Mouse (Mus musculus): ENCODE data around the gene Olfr827. TPM values are rescaled to one million over a fixed set of nuclear protein-coding genes. Genes with fewer than 3 reads are reported as not detected.

Gene Olfr827
- polyA plus RNA-seq, 1 experiment from 2014 or later = not detected

DNA sequence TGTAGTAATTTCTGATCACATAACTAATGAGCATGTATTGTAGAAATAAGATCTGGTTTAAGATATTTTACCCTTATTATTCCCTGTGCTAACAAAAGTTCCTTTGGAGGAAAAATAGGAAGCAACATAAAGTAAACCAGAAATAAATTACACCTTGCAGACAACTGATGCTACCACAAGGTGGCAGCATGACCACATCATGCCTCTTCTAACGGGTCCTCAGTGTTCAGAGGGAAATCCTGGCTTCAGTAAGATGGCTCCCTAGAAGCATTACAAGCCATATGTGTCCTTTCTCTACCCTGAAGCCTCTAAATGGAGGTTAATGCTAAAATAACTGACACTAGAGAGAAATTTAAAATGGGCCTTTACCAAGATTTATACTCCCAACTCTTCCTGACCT is 14.0 kb upstream of the Olfr827 start:
- no peaks in the 10 kb centered on the region for H3K4me1 ChIP-seq (ENCODE audit: control insufficient read depth, insufficient read depth, low read length)
- DNase-seq (ENCODE audit: low spot score) (peak; percentile 68), ATAC-seq (ENCODE audit: insufficient number of reproducible peaks, low FRiP score, low TSS enrichment, low read depth) (peak; percentile 84; the same call in 1 of the 2 replicates)
- no peak overlapping the region for H3K9ac ChIP-seq (ENCODE audit: low read length)
- no peak overlapping the region for H3K4me2 ChIP-seq (ENCODE audit: low read depth, severe bottlenecking)
- H3K27me3 ChIP-seq (ENCODE audit: control insufficient read depth, insufficient read depth, low read length) = no peaks in the 10 kb centered on the region
- H3K4me3 ChIP-seq (ENCODE audit: low read depth, low read length) = no peak overlapping the region
- no peak overlapping the region for H3K27ac ChIP-seq (replicated peaks; ENCODE audit: low read depth, low read length)
- 0% methylated on average over 1 of the region's 1 CpGs for WGBS
- H3K9me3 ChIP-seq (ENCODE audit: control insufficient read depth, low read length) = no peaks in the 10 kb centered on the region
- H3K36me3 ChIP-seq (ENCODE audit: control insufficient read depth, insufficient read depth, low read length) = no peaks in the 10 kb centered on the region

DNA sequence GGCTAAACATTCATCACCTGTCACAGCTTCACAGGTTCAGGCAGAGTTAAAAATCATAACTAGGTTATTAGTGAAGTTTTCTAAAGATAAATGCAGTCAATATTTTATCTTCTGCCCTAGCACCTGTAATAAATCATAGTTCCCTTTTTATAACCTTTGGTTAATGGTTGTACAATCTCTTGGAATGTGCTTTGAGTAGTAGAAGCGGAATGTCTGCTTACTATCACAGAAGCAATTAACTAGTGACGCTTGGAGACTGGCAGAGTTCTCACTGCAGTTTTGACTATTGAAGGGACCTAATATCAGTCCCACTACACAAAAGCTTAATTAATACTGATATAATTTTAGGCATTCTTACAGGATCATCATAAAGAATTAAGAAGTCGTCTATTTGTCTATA is 10.8 kb upstream of the Olfr827 start:
- no peak overlapping the region for H3K4me3 ChIP-seq (ENCODE audit: low read depth, low read length)
- WGBS = 68% methylated on average over 3 of the region's 3 CpGs
- H3K36me3 ChIP-seq (ENCODE audit: control insufficient read depth, insufficient read depth, low read length) = no peaks in the 10 kb centered on the region
- H3K9me3 ChIP-seq (ENCODE audit: control insufficient read depth, low read length) = no peaks in the 10 kb centered on the region
- no peak overlapping the region for H3K4me2 ChIP-seq (ENCODE audit: low read depth, severe bottlenecking)
- H3K27me3 ChIP-seq (ENCODE audit: control insufficient read depth, insufficient read depth, low read length) = no peaks in the 10 kb centered on the region
- H3K27ac ChIP-seq (replicated peaks; ENCODE audit: low read depth, low read length) = no peak overlapping the region
- DNase-seq (ENCODE audit: low spot score) (no peak), ATAC-seq (ENCODE audit: insufficient number of reproducible peaks, low FRiP score, low TSS enrichment, low read depth) (no peak)
- H3K9ac ChIP-seq (ENCODE audit: low read length) = no peak overlapping the region
- no peaks in the 10 kb centered on the region for H3K4me1 ChIP-seq (ENCODE audit: control insufficient read depth, insufficient read depth, low read length)

DNA sequence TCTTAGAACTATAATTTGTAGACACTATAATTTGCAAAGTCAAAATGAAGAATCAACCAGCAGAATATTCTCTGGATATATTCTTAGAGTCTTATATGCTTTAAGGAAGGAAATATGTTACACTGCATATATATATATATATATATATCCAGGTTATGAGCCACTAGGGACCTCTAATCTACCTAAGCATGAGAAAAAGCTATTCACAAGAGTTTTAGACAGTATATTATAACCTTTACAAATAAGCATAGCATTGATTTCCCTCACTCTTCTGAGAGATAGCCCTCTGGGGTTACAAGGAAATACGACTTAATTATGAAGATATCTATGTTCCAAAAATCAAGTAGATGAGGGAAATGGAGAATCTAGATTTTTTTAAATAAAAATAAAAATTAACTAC is 30.1 kb downstream of the Olfr827 start, which contains the start of gene Olfr826:
Gene Olfr826, minus strand, starts transcription at position 101 of the 400 bp plus-strand sequence.
- no peak within 1 kb of the TSS for H3K4me2 ChIP-seq (ENCODE audit: low read depth, severe bottlenecking)
- WGBS = 73% methylated on average over 1 of the region's 1 CpGs

DNA sequence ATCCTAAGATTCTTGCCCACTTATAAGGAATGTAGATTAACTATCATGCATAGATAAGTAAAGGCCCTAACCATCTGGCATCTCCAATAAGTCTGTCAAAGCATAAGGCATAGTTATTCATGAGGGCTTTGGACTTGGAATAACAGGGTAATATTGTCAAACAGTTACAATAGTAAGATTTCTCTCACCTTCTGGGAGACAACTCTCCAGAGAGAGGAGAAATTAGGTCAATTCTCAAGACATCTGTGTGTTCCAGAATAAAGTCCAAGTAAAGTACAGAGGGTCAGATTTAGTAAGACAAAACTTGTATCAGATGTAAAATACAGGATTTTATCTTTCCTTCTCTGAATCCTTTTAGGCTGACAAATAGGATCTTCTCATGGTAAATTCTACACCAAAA is 47.5 kb downstream of the Olfr827 start, which contains the start of gene Olfr825:
Gene Olfr825, minus strand, starts transcription at position 101 of the 400 bp plus-strand sequence.
- H3K27ac ChIP-seq (replicated peaks; ENCODE audit: low read depth, low read length) = no peak within 1 kb of the TSS
- ATAC-seq (ENCODE audit: insufficient number of reproducible peaks, low FRiP score, low TSS enrichment, low read depth) = no peak
- no peaks in the 10 kb centered on the region for H3K36me3 ChIP-seq (ENCODE audit: control insufficient read depth, insufficient read depth, low read length)
- no peaks in the 10 kb centered on the region for H3K27me3 ChIP-seq (ENCODE audit: control insufficient read depth, insufficient read depth, low read length)
- no peak within 1 kb of the TSS for H3K9ac ChIP-seq (ENCODE audit: low read length)
- no peak within 1 kb of the TSS for H3K4me3 ChIP-seq (ENCODE audit: low read depth, low read length)
- H3K9me3 ChIP-seq (ENCODE audit: control insufficient read depth, low read length) = no peaks in the 10 kb centered on the region
- DNase-seq (ENCODE audit: low spot score) = no peak
- no peak within 1 kb of the TSS for H3K4me2 ChIP-seq (ENCODE audit: low read depth, severe bottlenecking)
- no peaks in the 10 kb centered on the region for H3K4me1 ChIP-seq (ENCODE audit: control insufficient read depth, insufficient read depth, low read length)

More for the DNA sequence above, 30.1 kb downstream of the Olfr827 start, which contains the start of gene Olfr826:
- DNase-seq (ENCODE audit: low spot score) (no peak), ATAC-seq (ENCODE audit: insufficient number of reproducible peaks, low FRiP score, low TSS enrichment, low read depth) (no peak)
- no peak within 1 kb of the TSS for H3K9ac ChIP-seq (ENCODE audit: low read length)
- no peak within 1 kb of the TSS for H3K27ac ChIP-seq (replicated peaks; ENCODE audit: low read depth, low read length)
- no peaks in the 10 kb centered on the region for H3K9me3 ChIP-seq (ENCODE audit: control insufficient read depth, low read length)
- no peaks in the 10 kb centered on the region for H3K36me3 ChIP-seq (ENCODE audit: control insufficient read depth, insufficient read depth, low read length)
- H3K27me3 ChIP-seq (ENCODE audit: control insufficient read depth, insufficient read depth, low read length) = no peaks in the 10 kb centered on the region
- H3K4me3 ChIP-seq (ENCODE audit: low read depth, low read length) = no peak within 1 kb of the TSS
- H3K4me1 ChIP-seq (ENCODE audit: control insufficient read depth, insufficient read depth, low read length) = no peaks in the 10 kb centered on the region

DNA sequence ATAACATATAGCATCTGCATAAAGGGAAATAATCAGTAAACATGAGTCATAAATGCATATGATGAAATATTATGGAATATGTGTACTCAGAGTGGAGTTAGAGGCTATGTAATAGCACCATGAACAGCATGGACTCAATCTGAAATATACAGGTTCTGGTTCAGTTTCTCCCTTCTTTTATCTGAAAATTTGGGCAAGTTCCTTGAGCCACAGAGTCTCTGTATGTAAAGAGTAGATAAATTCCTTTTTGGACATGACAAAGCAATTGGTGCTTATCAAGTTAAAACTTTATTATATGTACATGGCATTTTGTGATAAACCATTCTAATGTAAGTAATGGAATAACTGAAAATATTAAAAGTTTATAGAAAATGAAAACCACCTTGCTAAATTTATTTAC is 49.0 kb downstream of the Olfr827 start:
- no peaks in the 10 kb centered on the region for H3K36me3 ChIP-seq (ENCODE audit: control insufficient read depth, insufficient read depth, low read length)
- no peaks in the 10 kb centered on the region for H3K27me3 ChIP-seq (ENCODE audit: control insufficient read depth, insufficient read depth, low read length)
- H3K27ac ChIP-seq (replicated peaks; ENCODE audit: low read depth, low read length) = no peak overlapping the region
- ATAC-seq (ENCODE audit: insufficient number of reproducible peaks, low FRiP score, low TSS enrichment, low read depth) = no peak
- no peaks in the 10 kb centered on the region for H3K9me3 ChIP-seq (ENCODE audit: control insufficient read depth, low read length)
- no peak for DNase-seq (ENCODE audit: low spot score)
- H3K9ac ChIP-seq (ENCODE audit: low read length) = no peak overlapping the region
- no peak overlapping the region for H3K4me2 ChIP-seq (ENCODE audit: low read depth, severe bottlenecking)
- H3K4me3 ChIP-seq (ENCODE audit: low read depth, low read length) = no peak overlapping the region
- H3K4me1 ChIP-seq (ENCODE audit: control insufficient read depth, insufficient read depth, low read length) = no peaks in the 10 kb centered on the region

Other genes starting within 250 kb of the Olfr827 start
- not detected in 2 replicates for gene Olfr819, start 247.1 kb downstream of the Olfr827 start, polyA plus RNA-seq (2014; fragmentation: Nextera tagmentation; extraction: Ambion mirVana)
- gene Olfr247, start 238.3 kb downstream of the Olfr827 start, polyA plus RNA-seq (2014; fragmentation: Nextera tagmentation; extraction: Ambion mirVana) = not detected in 2 replicates
- gene Gm10310, start 229.3 kb downstream of the Olfr827 start, polyA plus RNA-seq (2014; fragmentation: Nextera tagmentation; extraction: Ambion mirVana) = not detected in 2 replicates
- not detected in 2 replicates for gene Olfr820, start 201.8 kb downstream of the Olfr827 start, polyA plus RNA-seq (2014; fragmentation: Nextera tagmentation; extraction: Ambion mirVana)
- not detected in 2 replicates for gene Olfr821, start 184.1 kb downstream of the Olfr827 start, polyA plus RNA-seq (2014; fragmentation: Nextera tagmentation; extraction: Ambion mirVana)
- not detected in 2 replicates for gene Olfr822, start 143.2 kb downstream of the Olfr827 start, polyA plus RNA-seq (2014; fragmentation: Nextera tagmentation; extraction: Ambion mirVana)
- gene Olfr823, start 99.0 kb downstream of the Olfr827 start, polyA plus RNA-seq (2014; fragmentation: Nextera tagmentation; extraction: Ambion mirVana) = not detected in 2 replicates
- gene Olfr824, start 84.4 kb downstream of the Olfr827 start, polyA plus RNA-seq (2014; fragmentation: Nextera tagmentation; extraction: Ambion mirVana) = not detected in 2 replicates
- gene Olfr825, start 47.6 kb downstream of the Olfr827 start, polyA plus RNA-seq (2014; fragmentation: Nextera tagmentation; extraction: Ambion mirVana) = not detected in 2 replicates
- not detected in 2 replicates for gene Olfr826, start 30.2 kb downstream of the Olfr827 start, polyA plus RNA-seq (2014; fragmentation: Nextera tagmentation; extraction: Ambion mirVana)
- not detected in 2 replicates for gene Neurod4, start 65.8 kb upstream of the Olfr827 start, polyA plus RNA-seq (2014; fragmentation: Nextera tagmentation; extraction: Ambion mirVana)
- 0.17 and 0.23 TPM in 2 replicates for gene Tespa1, start 108.5 kb upstream of the Olfr827 start, polyA plus RNA-seq (2014; fragmentation: Nextera tagmentation; extraction: Ambion mirVana)
- gene Vmn2r84, start 179.9 kb upstream of the Olfr827 start, polyA plus RNA-seq (2014; fragmentation: Nextera tagmentation; extraction: Ambion mirVana) = not detected in 2 replicates
- not detected in 2 replicates for gene Vmn2r85, start 215.3 kb upstream of the Olfr827 start, polyA plus RNA-seq (2014; fragmentation: Nextera tagmentation; extraction: Ambion mirVana)
- gene Vmn2r86, start 241.6 kb upstream of the Olfr827 start, polyA plus RNA-seq (2014; fragmentation: Nextera tagmentation; extraction: Ambion mirVana) = not detected in 2 replicates